Mouse (Mus musculus) kidney, adult 8-10 months (tissue): ENCODE measurements around the gene Kctd18.
"Not testable (repeated sequence)": the region's sequence is repeated elsewhere in the genome, so short reads cannot be mapped to it uniquely, and the experiment has no call there.

Experiments used
- DNase-seq, 2 experiments: peaks; one replicate each; pipeline ENCODE4 v3.0.0; 2022

Gene Kctd18

GRCm38 (mm10) chr1:58018856-58019255 lies at the start of gene Kctd18:
Gene Kctd18, minus strand, starts transcription at chr1:58018956.
- DNase-seq = no peak

- DNase-seq = no peak
Measured at GRCm38 (mm10) chr1:58065606-58066005, 46.9 kb upstream of the Kctd18 start.

- peak in 1 of 2 experiments; percentile 44 for DNase-seq
Measured at GRCm38 (mm10) chr1:58065151-58065550, 46.4 kb upstream of the Kctd18 start.

GRCm38 (mm10) chr1:58062131-58062530 lies 43.4 kb upstream of the Kctd18 start:
- no peak for DNase-seq

- DNase-seq = no peak
Measured at GRCm38 (mm10) chr1:58058846-58059245, 40.1 kb upstream of the Kctd18 start.

- no peak for DNase-seq
Measured at GRCm38 (mm10) chr1:58056939-58057338, 38.2 kb upstream of the Kctd18 start.

GRCm38 (mm10) chr1:58056074-58056807 lies 37.5 kb upstream of the Kctd18 start:
- no peak for DNase-seq

GRCm38 (mm10) chr1:58055598-58055997 lies 36.8 kb upstream of the Kctd18 start:
- DNase-seq = no peak

GRCm38 (mm10) chr1:58049126-58049525 lies 30.4 kb upstream of the Kctd18 start:
- DNase-seq = peak; percentile 18 to 31

GRCm38 (mm10) chr1:58046721-58047290 lies 28.1 kb upstream of the Kctd18 start:
- DNase-seq = no peak

GRCm38 (mm10) chr1:58045546-58045945 lies 26.8 kb upstream of the Kctd18 start:
- no peak for DNase-seq

GRCm38 (mm10) chr1:58045076-58045475 lies 26.3 kb upstream of the Kctd18 start:
- no peak for DNase-seq

GRCm38 (mm10) chr1:58037306-58037705 lies 18.6 kb upstream of the Kctd18 start:
- DNase-seq = not testable (repeated sequence)

GRCm38 (mm10) chr1:58031160-58031769 lies 12.5 kb upstream of the Kctd18 start:
- DNase-seq = peak in 1 of 2 experiments; percentile 55

GRCm38 (mm10) chr1:58030156-58030871 lies 11.6 kb upstream of the Kctd18 start:
- peak; percentile 15 to 21 for DNase-seq

- DNase-seq = peak; percentile 26 to 33
Measured at GRCm38 (mm10) chr1:58029636-58030117, 10.9 kb upstream of the Kctd18 start, which contains the start of gene Aox1. Gene Aox1, plus strand, starts transcription at chr1:58029931.

- no peak for DNase-seq
Measured at GRCm38 (mm10) chr1:58027707-58028106, 9.0 kb upstream of the Kctd18 start.

GRCm38 (mm10) chr1:58006388-58006787 lies 12.4 kb downstream of the Kctd18 start:
- not testable (repeated sequence) for DNase-seq

GRCm38 (mm10) chr1:57998146-57998545 lies 20.6 kb downstream of the Kctd18 start:
- DNase-seq = no peak

- no peak for DNase-seq
Measured at GRCm38 (mm10) chr1:57996133-57996615, 22.6 kb downstream of the Kctd18 start.

- DNase-seq = peak; percentile 88 to 90
Measured at GRCm38 (mm10) chr1:57995432-57996132, 23.2 kb downstream of the Kctd18 start, which contains the start of gene Sgo2a. Gene Sgo2a, plus strand, starts transcription at chr1:57995971.

GRCm38 (mm10) chr1:57991277-57991676 lies 27.5 kb downstream of the Kctd18 start:
- DNase-seq = no peak
